Mouse (Mus musculus): ENCODE data around the gene Ppp3ca. TPM values are rescaled to one million over a fixed set of nuclear protein-coding genes. Genes with fewer than 3 reads are reported as not detected.

Ppp3ca gene
- polyA plus RNA-seq (2017; shearing (Covaris generic)): 93.9 TPM

DNA sequence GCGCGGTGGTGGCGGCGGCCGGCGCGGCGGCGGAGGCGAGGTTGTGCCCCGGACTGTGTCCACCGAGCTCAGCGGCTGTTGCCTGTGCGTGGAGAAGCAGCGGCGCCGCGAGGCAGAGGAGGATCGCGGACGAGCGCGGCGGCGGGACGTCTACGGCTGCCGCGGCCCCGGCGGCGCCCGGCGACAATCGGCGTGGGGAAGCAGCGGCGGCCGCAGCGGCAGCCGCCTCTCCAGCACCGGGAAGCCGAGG lies at the start of gene Ppp3ca:
Gene Ppp3ca (plus strand): TSS at position 15 of the 250 bp plus-strand sequence.

